Mouse (Mus musculus): ENCODE results near the gene Vash2. TPM values are rescaled to one million over a fixed set of nuclear protein-coding genes. Genes with fewer than 3 reads are reported as not detected.

Gene Vash2
- polyA plus RNA-seq, 1 experiment: 4.7 TPM

DNA sequence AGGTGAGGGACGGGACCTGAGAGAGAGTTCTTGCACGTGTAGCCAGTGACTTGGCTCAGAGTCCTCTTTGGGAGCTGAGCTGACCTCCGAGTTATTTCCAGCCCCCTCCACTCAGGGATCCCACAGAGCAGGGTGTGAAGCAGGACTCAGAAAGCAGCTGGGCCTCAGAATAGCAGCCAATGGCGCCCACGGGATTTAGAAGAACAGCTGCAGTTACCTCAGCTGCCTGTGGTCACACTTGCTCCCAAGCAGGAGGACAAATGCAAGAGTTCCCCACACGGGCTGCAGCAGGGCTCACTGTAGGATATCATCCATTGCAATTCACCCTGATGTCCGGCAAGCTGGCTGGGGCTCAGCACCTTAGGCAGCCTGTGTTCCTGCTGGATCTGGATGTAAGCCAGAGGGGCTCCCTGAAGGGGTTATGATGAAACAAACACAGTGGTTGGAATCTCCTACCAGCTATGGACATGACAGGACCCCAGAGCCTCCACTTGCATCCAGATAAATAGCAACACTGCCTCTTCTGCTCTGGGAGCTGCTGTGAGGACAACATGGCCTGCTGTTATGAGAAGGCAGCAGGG is 6.4 kb downstream of the Vash2 start:
- Histone ChIP-seq H3K9ac (ENCODE audit: low read depth, poor library complexity, severe bottlenecking) (no peak overlapping the region), H3K27ac (ENCODE audit: insufficient read depth, low read length) (no peak overlapping the region), H3K27me3 (ENCODE audit: control insufficient read depth, insufficient read depth, low read length, poor library complexity, severe bottlenecking) (no peaks in the 10 kb centered on the region), H3K9me3 (replicated peaks; ENCODE audit: control insufficient read depth, insufficient read depth, low read length, poor library complexity, severe bottlenecking) (no peaks in the 10 kb centered on the region), H3K4me3 (ENCODE audit: low read depth, low read length) (no peak overlapping the region), H3K4me1 (ENCODE audit: control insufficient read depth, insufficient read depth, low read length) (no peaks in the 10 kb centered on the region), H3K36me3 (ENCODE audit: control insufficient read depth, insufficient read depth, low read length, poor library complexity, severe bottlenecking) (no peaks in the 10 kb centered on the region)
- no peak for TF ChIP-seq CTCF (IDR thresholded peaks at IDR 0.05; ENCODE audit: low read depth, low read length)
- no peak for TF ChIP-seq POLR2A (IDR thresholded peaks at IDR 0.05; ENCODE audit: insufficient read depth, low read length)
- TF ChIP-seq EP300 (IDR thresholded peaks at IDR 0.05; ENCODE audit: insufficient read depth, low read depth, low read length): no peak

DNA sequence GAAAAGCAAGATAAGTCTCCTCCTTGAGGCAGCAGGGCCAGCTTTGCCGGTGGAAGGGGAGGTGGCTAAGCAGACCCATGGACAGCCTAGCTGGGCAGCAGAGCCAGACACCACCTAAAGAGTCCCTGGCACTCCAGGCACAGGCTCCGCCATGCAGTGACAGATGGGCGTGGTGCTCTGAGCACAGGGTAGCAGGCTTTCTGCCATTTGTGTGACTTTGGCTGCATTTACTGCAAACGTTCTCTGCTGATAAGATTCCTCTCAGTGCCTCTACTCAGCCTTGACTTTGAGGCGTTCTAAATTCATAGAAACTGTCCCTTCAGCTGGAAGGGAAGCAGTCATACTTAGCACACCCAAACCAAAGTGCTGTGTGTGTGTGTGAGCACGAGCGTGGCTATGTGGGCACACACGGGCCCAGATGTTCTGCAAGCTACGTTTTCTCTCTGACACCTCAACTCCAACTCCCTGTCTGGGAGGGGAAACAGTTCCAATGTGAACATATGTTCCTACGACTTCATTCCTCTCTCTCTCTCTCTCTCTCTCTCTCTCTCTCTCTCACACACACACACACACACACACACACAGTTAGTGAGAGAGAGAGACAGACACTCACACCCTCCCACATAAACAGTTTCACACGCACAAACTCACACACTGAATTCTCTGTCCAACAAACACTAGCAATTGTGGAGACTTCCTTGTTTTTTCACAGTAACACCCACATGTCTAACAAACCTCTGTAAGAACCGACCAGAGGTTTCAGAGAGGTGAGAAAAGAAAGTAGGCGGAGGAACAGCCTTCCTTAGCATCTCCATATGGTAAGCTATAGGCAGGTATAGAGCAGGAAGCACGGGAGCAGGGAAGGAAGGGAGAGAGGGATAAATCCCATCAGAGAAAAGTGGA is 7.1 kb downstream of the Vash2 start:
- TF ChIP-seq EP300 (IDR thresholded peaks at IDR 0.05; ENCODE audit: insufficient read depth, low read depth, low read length) (no peak), POLR2A (IDR thresholded peaks at IDR 0.05; ENCODE audit: insufficient read depth, low read length) (no peak), CTCF (IDR thresholded peaks at IDR 0.05; ENCODE audit: low read depth, low read length) (no peak)
- Histone ChIP-seq H3K9ac (ENCODE audit: low read depth, poor library complexity, severe bottlenecking) (no peak overlapping the region), H3K4me3 (ENCODE audit: low read depth, low read length) (no peak overlapping the region), H3K27ac (ENCODE audit: insufficient read depth, low read length) (no peak overlapping the region), H3K4me1 (ENCODE audit: control insufficient read depth, insufficient read depth, low read length) (no peaks in the 10 kb centered on the region), H3K9me3 (replicated peaks; ENCODE audit: control insufficient read depth, insufficient read depth, low read length, poor library complexity, severe bottlenecking) (no peaks in the 10 kb centered on the region), H3K36me3 (ENCODE audit: control insufficient read depth, insufficient read depth, low read length, poor library complexity, severe bottlenecking) (no peaks in the 10 kb centered on the region), H3K27me3 (ENCODE audit: control insufficient read depth, insufficient read depth, low read length, poor library complexity, severe bottlenecking) (no peaks in the 10 kb centered on the region)

DNA sequence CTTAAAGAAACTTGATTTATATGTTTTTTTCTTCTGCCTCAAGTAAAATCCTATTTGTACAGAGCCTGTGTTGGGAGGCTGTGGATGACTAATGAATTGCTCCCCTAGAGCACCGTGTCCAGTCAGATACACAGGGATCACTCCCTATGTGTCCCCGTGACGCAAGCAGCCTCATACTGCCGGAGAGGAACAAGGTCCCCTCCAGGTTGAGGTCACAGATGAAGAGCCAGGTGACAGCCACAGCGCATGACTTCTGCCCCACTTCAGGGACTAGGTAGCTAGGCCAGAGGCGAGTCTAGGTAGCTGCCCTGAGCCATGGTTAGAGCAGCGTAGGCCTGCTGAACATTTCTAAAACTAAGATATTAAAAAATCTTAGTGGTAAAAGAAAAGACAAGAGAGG is 11.1 kb downstream of the Vash2 start:
- TF ChIP-seq CTCF (IDR thresholded peaks at IDR 0.05; ENCODE audit: low read depth, low read length) (no peak), POLR2A (IDR thresholded peaks at IDR 0.05; ENCODE audit: insufficient read depth, low read length) (no peak), EP300 (IDR thresholded peaks at IDR 0.05; ENCODE audit: insufficient read depth, low read depth, low read length) (no peak)
- Histone ChIP-seq H3K36me3 (ENCODE audit: control insufficient read depth, insufficient read depth, low read length, poor library complexity, severe bottlenecking) (no peaks in the 10 kb centered on the region), H3K9ac (ENCODE audit: low read depth, poor library complexity, severe bottlenecking) (no peak overlapping the region)

DNA sequence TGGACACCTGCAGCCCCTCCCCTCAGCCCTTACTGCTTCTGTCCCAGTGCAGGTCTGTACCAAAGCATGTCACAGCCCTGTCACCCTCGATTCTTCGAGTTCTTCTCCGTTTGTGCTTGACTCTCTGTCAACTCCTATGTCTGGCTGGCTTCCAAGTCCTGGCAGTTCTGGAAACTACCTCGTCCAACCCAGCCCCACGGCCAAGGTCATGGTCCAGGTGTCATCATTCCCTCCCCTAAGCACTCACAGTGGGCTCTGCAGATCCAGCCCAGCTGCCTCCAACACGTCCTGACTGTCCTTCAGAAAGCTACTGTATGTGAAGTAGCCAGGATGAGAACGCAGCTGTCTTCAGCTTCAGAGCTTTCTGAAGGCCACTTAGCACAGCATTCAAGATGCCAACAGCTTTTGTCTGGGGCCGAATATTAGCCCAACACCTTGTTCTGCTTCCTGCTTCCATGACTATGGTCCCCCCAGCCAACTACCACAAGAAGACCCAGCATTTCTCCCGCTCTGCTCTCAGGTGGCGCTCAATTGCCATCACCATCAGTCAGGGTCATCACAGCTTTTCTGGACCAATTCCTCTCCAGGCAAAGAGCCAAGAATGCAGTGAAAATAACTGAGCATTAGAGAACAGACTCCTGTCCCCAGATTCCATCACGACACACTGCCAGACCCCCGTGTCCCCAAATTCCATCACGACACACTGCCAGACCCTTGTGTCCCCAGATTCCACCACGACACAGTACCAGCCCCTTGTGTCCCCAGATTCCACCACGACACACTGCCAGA is 13.9 kb downstream of the Vash2 start:
- no peaks in the 10 kb centered on the region for H3K27me3 ChIP-seq (ENCODE audit: control insufficient read depth, insufficient read depth, low read length, poor library complexity, severe bottlenecking)
- no peak overlapping the region for H3K9ac ChIP-seq (ENCODE audit: low read depth, poor library complexity, severe bottlenecking)
- H3K9me3 ChIP-seq (replicated peaks; ENCODE audit: control insufficient read depth, insufficient read depth, low read length, poor library complexity, severe bottlenecking): no peaks in the 10 kb centered on the region
- H3K27ac ChIP-seq (ENCODE audit: insufficient read depth, low read length): no peak overlapping the region
- H3K36me3 ChIP-seq (ENCODE audit: control insufficient read depth, insufficient read depth, low read length, poor library complexity, severe bottlenecking): no peaks in the 10 kb centered on the region
- H3K4me3 ChIP-seq (ENCODE audit: low read depth, low read length): no peak overlapping the region
- H3K4me1 ChIP-seq (ENCODE audit: control insufficient read depth, insufficient read depth, low read length): no peaks in the 10 kb centered on the region
- TF ChIP-seq EP300 (IDR thresholded peaks at IDR 0.05; ENCODE audit: insufficient read depth, low read depth, low read length) (no peak), POLR2A (IDR thresholded peaks at IDR 0.05; ENCODE audit: insufficient read depth, low read length) (no peak)

More for the DNA sequence above, 11.1 kb downstream of the Vash2 start:
- Histone ChIP-seq H3K27me3 (ENCODE audit: control insufficient read depth, insufficient read depth, low read length, poor library complexity, severe bottlenecking) (no peaks in the 10 kb centered on the region), H3K4me1 (ENCODE audit: control insufficient read depth, insufficient read depth, low read length) (no peaks in the 10 kb centered on the region), H3K9me3 (replicated peaks; ENCODE audit: control insufficient read depth, insufficient read depth, low read length, poor library complexity, severe bottlenecking) (no peaks in the 10 kb centered on the region), H3K4me3 (ENCODE audit: low read depth, low read length) (no peak overlapping the region), H3K27ac (ENCODE audit: insufficient read depth, low read length) (no peak overlapping the region)

DNA sequence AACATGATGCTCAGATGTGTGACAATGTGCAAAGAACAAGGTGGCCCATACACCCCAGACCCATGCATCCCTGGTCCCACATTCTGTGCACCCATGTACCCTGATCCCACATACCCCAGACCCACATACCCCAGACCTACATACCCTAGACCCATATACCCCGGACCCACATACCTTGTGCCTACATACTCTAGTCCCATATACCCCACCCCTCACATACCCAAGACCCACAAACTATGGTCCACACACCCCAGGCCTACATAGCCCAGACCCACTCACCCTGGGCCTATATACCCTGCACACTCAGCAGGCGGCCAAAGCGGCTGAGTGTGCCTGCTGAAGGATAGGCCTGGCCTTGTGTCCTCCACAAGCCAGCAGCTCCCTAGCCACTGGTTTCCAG is 16.3 kb downstream of the Vash2 start:
- no peak overlapping the region for H3K27ac ChIP-seq (ENCODE audit: insufficient read depth, low read length)
- H3K27me3 ChIP-seq (ENCODE audit: control insufficient read depth, insufficient read depth, low read length, poor library complexity, severe bottlenecking): no peaks in the 10 kb centered on the region
- no peaks in the 10 kb centered on the region for H3K36me3 ChIP-seq (ENCODE audit: control insufficient read depth, insufficient read depth, low read length, poor library complexity, severe bottlenecking)
- H3K9me3 ChIP-seq (replicated peaks; ENCODE audit: control insufficient read depth, insufficient read depth, low read length, poor library complexity, severe bottlenecking): no peaks in the 10 kb centered on the region
- no peak for TF ChIP-seq CTCF (IDR thresholded peaks at IDR 0.05; ENCODE audit: low read depth, low read length)
- no peak for TF ChIP-seq POLR2A (IDR thresholded peaks at IDR 0.05; ENCODE audit: insufficient read depth, low read length)
- no peak for TF ChIP-seq EP300 (IDR thresholded peaks at IDR 0.05; ENCODE audit: insufficient read depth, low read depth, low read length)
- H3K9ac ChIP-seq (ENCODE audit: low read depth, poor library complexity, severe bottlenecking): no peak overlapping the region
- no peaks in the 10 kb centered on the region for H3K4me1 ChIP-seq (ENCODE audit: control insufficient read depth, insufficient read depth, low read length)
- no peak overlapping the region for H3K4me3 ChIP-seq (ENCODE audit: low read depth, low read length)
